Mouse (Mus musculus) limb, embryonic 14.5 days (tissue): Measurements from ENCODE around the gene Zmynd10. TPM values are rescaled to one million over a fixed set of nuclear protein-coding genes. Genes with fewer than 3 reads are reported as not detected.
A peak's percentile ranks its signal among the peaks of the same experiment; 100 is the strongest.
"Not testable (repeated sequence)": the region's sequence is repeated elsewhere in the genome, so short reads cannot be mapped to it uniquely, and the experiment has no call there.

Experiments
- ATAC-seq: fragments of 200-750 bp; cut with Nextera tagmentation; 2 replicates; pipeline ENCODE4 v1.8.0; 2017; ENCODE audit warnings: low read depth, moderate number of reproducible peaks, moderate TSS enrichment; ENCODE audit not compliant: low FRiP score
- DNase-seq: peaks from one replicate; pipeline ENCODE4 v3.0.0-alpha.2; 2015; ENCODE audit warnings: low spot score
- H3K27ac ChIP-seq: fragments of 300-500 bp; sonication (generic); replicated peaks from 2 replicates; pipeline ENCODE4 v1.5.1; 2014; ENCODE audit warnings: low read depth, mild to moderate bottlenecking, low read length, moderate library complexity, mixed read lengths
- H3K27me3 ChIP-seq: fragments of 300-500 bp; sonication (generic); 2 replicates; pipeline ENCODE4 v1.6.1; 2014; ENCODE audit warnings: low read length, mixed read lengths; ENCODE audit not compliant: control insufficient read depth, insufficient read depth
- H3K36me3 ChIP-seq: fragments of 300-500 bp; sonication (generic); 2 replicates; pipeline ENCODE4 v1.6.1; 2014; ENCODE audit warnings: mild to moderate bottlenecking, low read length, moderate library complexity, mixed read lengths; ENCODE audit not compliant: control insufficient read depth, insufficient read depth
- H3K4me1 ChIP-seq: fragments of 300-500 bp; sonication (generic); 2 replicates; pipeline ENCODE4 v1.6.1; 2014; ENCODE audit warnings: antibody characterized with exemption, low read length, mixed read lengths; ENCODE audit not compliant: control insufficient read depth, insufficient read depth
- H3K4me2 ChIP-seq: fragments of 300-500 bp; sonication (generic); replicated peaks from 2 replicates; pipeline ENCODE4 v1.6.1; 2014; ENCODE audit warnings: low read depth, mild to moderate bottlenecking, low read length, moderate library complexity; ENCODE audit not compliant: severe bottlenecking
- H3K4me3 ChIP-seq: fragments of 300-500 bp; sonication (generic); replicated peaks from 2 replicates; pipeline ENCODE4 v1.5.1; 2014; ENCODE audit warnings: low read length
- H3K9ac ChIP-seq: fragments of 300-500 bp; sonication (generic); 2 replicates; pipeline ENCODE4 v1.6.1; 2014; ENCODE audit warnings: mild to moderate bottlenecking, low read depth, low read length, moderate library complexity; ENCODE audit not compliant: severe bottlenecking
- H3K9me3 ChIP-seq: fragments of 300-500 bp; sonication (generic); 2 replicates; pipeline ENCODE4 v1.6.1; 2016; ENCODE audit warnings: low read length; ENCODE audit not compliant: control insufficient read depth
- POLR2A ChIP-seq: fragments of 200-500 bp; IDR thresholded peaks from 2 replicates; pipeline ENCODE4 v1.8.0; 2012; ENCODE audit warnings: inconsistent platforms, mild to moderate bottlenecking, moderate library complexity, borderline replicate concordance; ENCODE audit not compliant: insufficient read depth, insufficient read length; ENCODE audit errors: extremely low read depth
- WGBS: fragments of 180-500 bp; shearing (Covaris S2); extraction: QIAGEN DNeasy Blood & Tissue Kit; methylation state at CpG from one replicate; pipeline ENCODE4 v1.1.7; 2014; 5-methylcytosine and 5-hydroxymethylcytosine counted together
- polyA plus RNA-seq, 2 experiments: library from polyadenylated mRNA; depleted of rRNA in 1 of 2; stranded (reverse) in 1 of 2; unstranded in 1 of 2; fragments of >200 nt; fragmentation: Nextera tagmentation in 1 of 2; extraction: Ambion mirVana in 1 of 2; gene quantifications; 2 replicates each; pipeline versions ENCODE4 v1.2.1 to v1.2.3; 2012 to 2014

Zmynd10 gene
- polyA plus RNA-seq, 2 experiments, result 1.4 TPM; not detected in 1

DNA sequence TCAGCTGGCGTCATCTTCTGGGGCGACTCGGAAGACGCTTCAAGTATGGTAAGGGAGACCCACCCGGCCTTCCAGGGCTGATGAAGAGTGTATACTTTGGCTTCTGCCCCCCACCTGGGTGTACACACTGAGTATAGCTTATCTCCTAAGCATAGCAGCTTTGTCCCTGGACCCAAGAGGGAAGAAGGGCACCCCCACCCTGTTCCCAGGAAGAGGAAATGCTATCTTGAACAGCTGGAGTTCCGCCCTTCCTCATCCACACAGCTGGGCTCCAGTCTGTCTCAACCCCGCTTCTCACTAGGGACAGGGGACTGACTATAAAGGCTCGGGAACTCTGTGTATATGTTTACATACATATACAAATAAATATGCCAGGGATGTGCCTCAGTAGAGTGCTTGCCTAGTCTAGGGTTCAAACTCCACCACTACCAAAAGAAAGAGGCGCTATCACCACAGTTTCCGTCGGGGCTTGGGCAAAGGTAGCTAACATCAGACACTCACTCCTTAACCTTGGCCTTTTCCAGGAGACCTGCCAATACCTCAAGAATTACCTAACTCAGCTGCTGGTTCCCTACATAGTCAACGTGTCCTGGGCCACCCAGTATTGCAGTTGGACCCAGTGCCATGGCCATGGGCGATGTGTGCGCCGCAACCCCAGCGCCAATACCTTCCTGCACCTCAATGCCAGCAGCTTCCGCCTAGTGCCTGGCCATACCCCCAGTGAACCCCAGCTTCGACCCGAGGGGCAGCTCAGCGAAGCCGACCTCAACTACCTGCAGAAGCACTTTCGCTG, 24.6 kb downstream of the Zmynd10 start:
- no peak overlapping the region; the same call in 1 of the 2 replicates for H3K9ac ChIP-seq
- H3K27me3 ChIP-seq, result no peaks in the 10 kb centered on the region
- no peak overlapping the region for H3K27ac ChIP-seq
- TF ChIP-seq POLR2A, result no peak
- DNase-seq (no peak), ATAC-seq (no peak)
- 91% methylated on average over 22 of the region's 22 CpGs for WGBS
- no peaks in the 10 kb centered on the region for H3K9me3 ChIP-seq
- H3K36me3 ChIP-seq, result peaks cover 37% of the 10 kb centered on the region
- H3K4me1 ChIP-seq, result peaks cover 36% of the 10 kb centered on the region
- H3K4me3 ChIP-seq, result no peak overlapping the region
- 0 out of 2 replicates have a peak overlapping the region, but pooled peaks have one; percentile 93 for H3K4me2 ChIP-seq

DNA sequence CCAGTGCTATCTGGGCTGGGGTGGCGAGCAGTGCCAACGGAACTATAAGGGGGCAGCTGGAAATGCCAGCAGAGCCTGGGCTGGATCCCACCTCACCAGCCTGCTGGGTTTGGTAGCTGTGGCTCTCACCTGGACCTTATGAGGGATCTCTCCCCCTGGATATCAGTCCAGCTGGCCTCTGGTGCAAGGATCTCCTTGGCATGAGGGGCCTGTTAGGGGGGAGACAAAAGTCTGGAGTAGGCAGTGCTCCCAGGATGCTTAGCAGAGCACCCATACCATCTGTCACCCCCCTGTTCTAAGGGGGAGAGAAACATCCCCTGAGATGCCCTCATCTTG, 25.2 kb downstream of the Zmynd10 start:
- Histone ChIP-seq H3K9me3 (no peaks in the 10 kb centered on the region), H3K4me1 (peaks cover 41% of the 10 kb centered on the region), H3K4me3 (no peak overlapping the region), H3K9ac (no peak overlapping the region), H3K36me3 (peaks cover 37% of the 10 kb centered on the region), H3K4me2 (no peak overlapping the region), H3K27ac (no peak overlapping the region), H3K27me3 (no peaks in the 10 kb centered on the region)
- ATAC-seq (no peak), DNase-seq (no peak)
- 97% methylated on average over 2 of the region's 2 CpGs for WGBS
- no peak for TF ChIP-seq POLR2A

DNA sequence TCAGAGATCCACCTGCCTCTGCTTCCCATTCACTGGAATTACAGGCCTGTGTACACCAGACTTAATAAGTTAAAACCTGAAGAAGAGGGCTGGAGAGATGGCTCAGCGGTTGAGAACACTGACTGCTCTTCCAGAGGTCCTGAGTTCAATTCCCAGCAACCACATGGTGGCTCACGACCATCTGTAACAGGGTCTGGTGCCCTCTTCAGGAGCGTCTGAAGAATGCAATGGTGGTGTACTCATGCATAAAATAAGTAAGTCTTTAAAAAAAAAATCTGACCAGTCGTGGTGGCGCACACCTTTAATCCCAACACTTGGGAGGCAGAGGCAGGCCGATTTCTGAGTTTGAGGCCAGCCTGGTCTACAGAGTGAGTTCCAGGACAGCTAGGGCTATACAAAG, 26.7 kb downstream of the Zmynd10 start:
- not testable (repeated sequence) for DNase-seq, H3K27ac ChIP-seq, H3K9me3 ChIP-seq, H3K9ac ChIP-seq, ATAC-seq, H3K27me3 ChIP-seq, H3K4me2 ChIP-seq, H3K4me3 ChIP-seq
- H3K4me1 ChIP-seq, result peaks cover 38% of the 10 kb centered on the region
- 82% methylated on average over 6 of the region's 6 CpGs for WGBS
- peaks cover 37% of the 10 kb centered on the region for H3K36me3 ChIP-seq

DNA sequence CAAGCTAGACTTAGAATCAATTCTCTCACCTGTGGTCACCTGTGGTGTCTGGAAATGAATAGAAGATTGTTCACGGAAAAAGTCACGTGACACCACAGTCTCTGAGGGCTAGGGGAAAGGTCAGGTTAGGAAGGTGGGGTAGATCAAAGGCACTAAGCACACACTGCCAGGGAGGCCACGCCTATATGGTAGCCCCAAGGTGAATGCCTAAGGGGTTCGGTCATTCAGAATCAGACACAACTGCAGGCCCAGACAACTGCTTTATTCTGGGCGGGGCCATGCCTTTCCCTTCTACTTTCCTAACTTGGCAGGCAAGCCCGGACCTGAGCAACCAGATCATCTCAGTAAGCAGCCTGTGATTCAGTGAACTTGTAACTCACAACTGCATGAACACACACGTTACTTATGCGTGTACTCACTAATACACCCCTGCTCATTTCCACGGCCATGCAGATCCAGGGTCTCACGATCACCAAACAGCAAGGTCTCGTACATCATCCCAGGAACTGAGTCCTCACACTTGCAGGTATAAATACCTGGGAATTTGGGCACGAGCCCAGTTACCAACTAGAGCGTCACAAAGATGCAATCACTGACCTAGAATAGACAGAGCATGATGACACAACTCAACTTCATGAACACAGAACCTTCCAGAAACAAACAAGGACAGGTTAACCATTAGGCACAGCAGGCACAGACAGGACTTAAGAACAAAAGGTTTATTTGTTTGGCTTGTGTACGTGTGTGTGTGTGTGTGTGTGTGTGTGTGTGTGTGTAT, 28.7 kb downstream of the Zmynd10 start:
- Histone ChIP-seq H3K4me2 (no peak overlapping the region), H3K27me3 (no peaks in the 10 kb centered on the region), H3K4me1 (peaks cover 31% of the 10 kb centered on the region), H3K9me3 (no peaks in the 10 kb centered on the region), H3K36me3 (peaks cover 36% of the 10 kb centered on the region), H3K9ac (no peak overlapping the region), H3K27ac (peak overlapping the region; percentile 75), H3K4me3 (no peak overlapping the region)
- ATAC-seq (no peak), DNase-seq (peak; percentile 68)
- WGBS, result 82% methylated on average over 14 of the region's 14 CpGs
- no peak for TF ChIP-seq POLR2A

DNA sequence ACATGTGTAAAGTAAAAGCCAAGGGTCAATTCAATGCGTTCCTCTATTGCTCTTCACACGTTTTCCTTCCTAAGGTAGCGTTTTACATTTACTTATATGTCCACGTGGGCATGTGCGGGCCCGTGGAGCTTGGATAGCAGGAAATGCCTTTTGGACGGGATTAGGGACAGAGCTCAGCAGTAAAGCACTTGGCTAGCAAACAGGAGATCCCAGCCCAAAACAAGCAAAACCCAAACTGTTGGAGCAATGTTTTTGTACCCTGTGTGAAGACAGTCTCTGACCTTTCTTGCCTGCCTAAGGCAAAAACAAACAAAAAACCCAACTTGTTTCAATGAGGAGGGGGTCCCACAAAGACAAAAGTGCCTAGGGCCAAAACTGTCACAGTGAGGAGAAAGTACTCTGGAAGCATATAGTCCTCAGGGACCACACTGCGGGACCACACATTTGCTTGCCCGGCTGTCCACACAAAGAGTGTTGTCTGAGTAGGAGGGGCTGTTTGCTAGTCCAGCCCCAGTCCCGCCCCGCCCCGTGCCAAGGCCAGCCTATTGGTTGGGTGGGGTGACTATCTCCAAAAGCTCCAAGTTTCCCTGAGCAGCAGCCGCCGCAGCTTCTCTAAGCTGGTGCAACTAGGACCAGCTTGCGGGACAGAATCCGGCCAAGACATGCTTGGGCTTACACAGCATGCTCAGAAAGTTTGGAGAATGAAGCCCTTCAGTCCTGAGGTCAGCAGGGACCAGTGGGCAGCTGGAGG, 29.4 kb downstream of the Zmynd10 start, which contains the start of gene Hyal1:
Hyal1 (plus strand) TSS at position 571 of the 751 bp plus-strand sequence.
- DNase-seq (peak; percentile 84), ATAC-seq (peak; percentile 66; the same call in 1 of the 2 replicates)
- peaks cover 28% of the 10 kb centered on the region for H3K36me3 ChIP-seq
- H3K9me3 ChIP-seq, result no peaks in the 10 kb centered on the region
- peak within 1 kb of the TSS; percentile 75 for H3K27ac ChIP-seq
- H3K4me2 ChIP-seq, result peak within 1 kb of the TSS; percentile 58
- peak within 1 kb of the TSS; percentile 41 for H3K4me3 ChIP-seq
- TF ChIP-seq POLR2A, result peak; percentile 39; the same call in 1 of the 2 replicates
- peak within 1 kb of the TSS; percentile 52 for H3K9ac ChIP-seq
- no peaks in the 10 kb centered on the region for H3K27me3 ChIP-seq
- WGBS, result 20% methylated on average over 15 of the region's 16 CpGs
- H3K4me1 ChIP-seq, result peaks cover 26% of the 10 kb centered on the region
